Mouse (Mus musculus) liver, embryonic 14.5 days (tissue): ENCODE results near the gene Limk2. TPM values are rescaled to one million over a fixed set of nuclear protein-coding genes. Genes with fewer than 3 reads are reported as not detected.

ENCODE experiments used
- ATAC-seq: fragments of 200-750 bp; cut with Nextera tagmentation; 2 replicates; pipeline ENCODE4 v1.8.0; 2017; ENCODE audit warnings: moderate number of reproducible peaks, mild to moderate bottlenecking, moderate library complexity; ENCODE audit not compliant: insufficient read depth
- DNase-seq, 3 experiments: peaks; one replicate each; pipeline ENCODE4 v3.0.0-alpha.2; 2012 to 2013; ENCODE audit warnings: low read depth in 3 of 3, low spot score in 3 of 3
- H3K27ac ChIP-seq: fragments of 300-500 bp; sonication (generic); 2 replicates; pipeline ENCODE4 v1.5.1; 2014; ENCODE audit warnings: moderate library complexity, mild to moderate bottlenecking, control low read depth, inconsistent platforms
- H3K27me3 ChIP-seq: fragments of 300-500 bp; sonication (generic); 2 replicates; pipeline ENCODE4 v1.6.1; 2014; ENCODE audit warnings: mild to moderate bottlenecking, low read length, moderate library complexity; ENCODE audit not compliant: control insufficient read depth, insufficient read depth
- H3K36me3 ChIP-seq: fragments of 300-500 bp; sonication (generic); replicated peaks from 2 replicates; pipeline ENCODE4 v1.6.1; 2014; ENCODE audit warnings: low read depth; ENCODE audit not compliant: control insufficient read depth, insufficient read depth
- H3K4me1 ChIP-seq, 2 experiments: fragments of 200-500 bp in 1 of 2; fragments of 300-500 bp in 1 of 2; sonication (generic) in 1 of 2; replicated peaks; 2 replicates each; pipeline ENCODE4 v1.6.1; 2012 to 2014; ENCODE audit warnings: antibody characterized with exemption in 1 of 2, inconsistent platforms in 1 of 2, low read length in 1 of 2; ENCODE audit not compliant: control insufficient read depth in 2 of 2, insufficient read depth in 2 of 2
- H3K4me2 ChIP-seq: fragments of 300-500 bp; sonication (generic); 2 replicates; pipeline ENCODE4 v1.6.1; 2014; ENCODE audit warnings: low read depth, mild to moderate bottlenecking, control low read depth, moderate library complexity
- H3K4me3 ChIP-seq, 2 experiments: fragments of 200-500 bp in 1 of 2; fragments of 300-500 bp in 1 of 2; sonication (generic) in 1 of 2; 2 replicates each; pipeline ENCODE4 v1.5.1; 2012 to 2014; ENCODE audit warnings: low read depth in 2 of 2, low read length in 2 of 2, mild to moderate bottlenecking in 2 of 2, control low read depth in 1 of 2, inconsistent platforms in 1 of 2, moderate library complexity in 1 of 2; ENCODE audit not compliant: insufficient read depth in 1 of 2
- H3K9ac ChIP-seq: fragments of 300-500 bp; sonication (generic); replicated peaks from 2 replicates; pipeline ENCODE4 v1.6.1; 2014; ENCODE audit warnings: mild to moderate bottlenecking, control low read depth, moderate library complexity
- H3K9me3 ChIP-seq: fragments of 300-500 bp; sonication (generic); 2 replicates; pipeline ENCODE4 v1.6.1; 2016; ENCODE audit warnings: low read length, mixed read lengths; ENCODE audit not compliant: control insufficient read depth
- CTCF ChIP-seq: IDR thresholded peaks from 2 replicates; pipeline ENCODE4 v1.5.1; 2016; ENCODE audit warnings: antibody characterized with exemption, low read depth, control low read depth
- EP300 ChIP-seq: IDR thresholded peaks from 2 replicates; pipeline ENCODE4 v1.6.1; 2016; ENCODE audit warnings: antibody characterized with exemption, low read depth
- WGBS: fragments of 180-500 bp; shearing (Covaris S2); extraction: QIAGEN DNeasy Blood & Tissue Kit; methylation state at CpG from one replicate; pipeline ENCODE4 v1.1.7; 2014; ENCODE audit not compliant: insufficient replicate concordance; 5-methylcytosine and 5-hydroxymethylcytosine counted together
- polyA plus RNA-seq, 2 experiments: library from polyadenylated mRNA; depleted of rRNA in 1 of 2; stranded (reverse) in 1 of 2; unstranded in 1 of 2; fragments of >200 nt; fragmentation: Nextera tagmentation in 1 of 2; extraction: Ambion mirVana in 1 of 2; gene quantifications; 2 replicates each; pipeline versions ENCODE4 v1.2.1 to v1.2.3; 2012 to 2014

Limk2 gene
- polyA plus RNA-seq, 2 experiments, result 7.0 to 7.1 TPM

DNA sequence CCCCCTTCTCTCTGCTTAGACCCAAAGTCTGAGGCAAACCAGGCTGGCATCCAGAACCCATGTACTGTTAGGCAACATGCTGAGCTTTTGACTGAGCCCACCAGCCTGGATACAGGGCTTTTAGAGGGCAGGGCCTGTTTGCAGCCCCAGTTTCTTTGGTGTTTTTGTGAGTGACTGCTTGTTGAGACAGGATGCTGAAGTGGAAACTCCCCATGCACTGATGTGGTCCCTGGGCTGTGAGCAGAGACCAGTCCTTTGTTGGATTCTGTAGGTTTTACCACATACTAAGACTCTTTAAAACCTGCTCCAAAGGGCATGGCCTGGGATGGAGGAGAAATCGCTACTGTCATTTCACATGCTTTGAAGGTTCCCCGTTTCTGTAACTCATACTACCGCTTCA, 64.1 kb downstream of the Limk2 start:
- Histone ChIP-seq H3K36me3 (no peaks in the 10 kb centered on the region), H3K9ac (no peak overlapping the region), H3K9me3 (no peaks in the 10 kb centered on the region), H3K27ac (no peak overlapping the region), H3K27me3 (no peaks in the 10 kb centered on the region), H3K4me3 (no peak overlapping the region), H3K4me1 (peaks cover 0 to 7% of the 10 kb centered on the region in 2 experiments; a peak in 2 of 4 replicates), H3K4me2 (no peak overlapping the region)
- no peak for TF ChIP-seq CTCF
- no peak for TF ChIP-seq EP300
- DNase-seq (no peak), ATAC-seq (no peak)
- 87% methylated on average over 3 of the region's 3 CpGs for WGBS

DNA sequence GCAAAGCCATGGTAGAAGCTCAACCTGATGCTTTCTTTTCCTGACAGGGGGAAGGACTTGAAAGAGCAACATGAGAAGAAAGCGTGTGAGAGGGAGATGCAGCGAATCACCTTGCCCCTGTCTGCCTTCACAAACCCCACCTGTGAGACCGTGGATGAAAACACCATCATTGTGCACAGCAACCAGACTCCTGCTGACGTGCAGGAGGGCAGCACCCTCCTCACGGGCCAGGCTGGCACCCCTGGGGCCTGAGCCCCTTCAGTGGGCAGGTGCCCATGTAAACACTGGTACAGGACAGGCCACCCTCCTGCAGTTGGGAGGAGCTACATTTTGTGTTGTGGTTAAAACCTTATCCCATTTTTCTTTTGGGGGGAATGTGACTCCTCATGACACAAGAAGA, 67.5 kb downstream of the Limk2 start:
- ATAC-seq (no peak), DNase-seq (no peak)
- Histone ChIP-seq H3K4me3 (no peak overlapping the region), H3K4me2 (no peak overlapping the region), H3K9ac (no peak overlapping the region), H3K9me3 (no peaks in the 10 kb centered on the region), H3K27me3 (no peaks in the 10 kb centered on the region), H3K36me3 (no peaks in the 10 kb centered on the region), H3K4me1 (no peaks in the 10 kb centered on the region), H3K27ac (no peak overlapping the region)
- WGBS, result 62% methylated on average over 5 of the region's 5 CpGs
- TF ChIP-seq CTCF, result no peak
- TF ChIP-seq EP300, result no peak

DNA sequence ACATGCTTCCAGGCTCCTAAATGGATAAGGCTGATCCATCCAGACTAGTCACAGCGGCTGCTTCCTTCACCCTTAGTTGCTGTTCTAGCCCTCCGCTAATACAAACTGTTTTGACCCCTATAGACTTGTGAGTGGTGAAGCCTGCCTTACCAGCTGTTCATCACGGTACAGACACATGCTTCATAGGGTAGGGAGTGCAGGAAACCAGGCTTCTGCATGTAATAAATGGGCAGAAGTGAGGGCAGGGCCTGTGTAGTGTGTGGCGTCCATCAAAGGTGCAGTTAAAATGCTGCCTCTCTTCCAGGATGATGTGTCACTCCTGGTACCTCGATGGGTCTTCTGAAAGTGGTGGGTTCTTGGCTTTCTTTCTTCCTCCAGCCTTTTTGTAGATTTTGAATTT, 71.0 kb downstream of the Limk2 start:
- Histone ChIP-seq H3K27ac (no peak overlapping the region), H3K9me3 (no peaks in the 10 kb centered on the region), H3K4me3 (no peak overlapping the region), H3K27me3 (no peaks in the 10 kb centered on the region), H3K4me2 (no peak overlapping the region), H3K9ac (no peak overlapping the region), H3K4me1 (peaks cover 0 to 6% of the 10 kb centered on the region in 2 experiments; a peak in 2 of 4 replicates), H3K36me3 (no peaks in the 10 kb centered on the region)
- TF ChIP-seq CTCF, result no peak
- TF ChIP-seq EP300, result no peak
- DNase-seq, result no peak
- ATAC-seq, result no peak
- 53% methylated on average over 5 of the region's 5 CpGs for WGBS

DNA sequence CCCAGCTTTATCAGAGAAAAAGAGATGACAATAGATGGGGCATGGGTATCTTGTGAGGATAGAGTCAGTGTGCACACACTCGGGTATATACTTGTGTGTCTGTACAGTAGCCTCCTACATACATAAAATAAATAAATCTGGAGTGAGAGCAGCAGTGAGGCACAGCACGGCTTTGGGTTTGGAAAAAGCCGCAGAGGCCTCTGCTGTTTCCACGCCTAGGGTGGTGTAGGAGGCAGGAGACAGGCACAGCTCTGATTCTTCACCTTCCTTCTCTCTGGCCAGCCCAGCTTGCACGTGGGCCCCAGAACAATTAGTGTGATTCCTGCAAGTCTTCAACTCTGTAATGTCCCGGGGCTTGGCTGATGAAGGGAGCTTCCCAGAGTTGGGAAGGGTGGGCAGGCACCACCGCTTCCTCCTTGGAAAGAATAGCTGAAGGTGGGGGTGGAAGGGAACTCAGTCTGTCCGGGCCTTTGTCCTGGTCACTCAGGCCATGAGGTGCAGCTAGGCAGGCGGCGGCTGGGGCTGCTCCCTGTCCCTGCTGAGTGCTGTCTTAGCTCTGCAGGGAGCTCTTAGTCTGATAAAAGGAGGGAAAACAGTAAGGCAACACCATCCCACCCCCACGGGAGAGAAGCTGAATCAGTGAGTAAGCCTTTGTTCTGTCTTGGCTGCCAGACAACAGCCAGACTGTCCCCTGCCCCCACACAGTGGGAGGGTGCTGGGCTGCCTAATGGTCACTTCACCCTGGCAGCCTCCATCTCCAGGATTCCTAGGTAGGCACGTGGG, 71.6 kb downstream of the Limk2 start:
- DNase-seq, result no peak
- 37% methylated on average over 12 of the region's 12 CpGs for WGBS

DNA sequence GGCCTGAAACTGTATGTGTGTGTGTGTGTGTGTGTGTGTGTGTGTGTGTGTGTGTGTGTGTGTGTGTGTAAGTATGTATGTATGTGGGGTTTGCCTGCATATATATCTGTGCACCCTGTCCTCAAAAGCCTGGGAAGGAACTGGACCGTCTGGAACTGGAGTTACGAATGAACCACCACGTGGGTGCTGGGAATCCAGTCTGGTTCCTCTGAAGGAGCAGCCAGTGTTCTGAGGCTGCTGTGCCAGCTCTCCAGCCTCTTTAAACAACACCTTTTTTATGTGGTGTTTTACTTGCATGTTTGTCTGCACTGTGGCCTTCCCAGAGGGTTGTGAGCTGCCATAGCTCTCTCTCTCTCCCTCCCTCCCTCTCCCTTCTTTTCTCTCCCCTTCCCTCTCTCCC, 72.4 kb downstream of the Limk2 start:
- H3K36me3 ChIP-seq, result no peaks in the 10 kb centered on the region
- no peak overlapping the region for H3K9ac ChIP-seq
- TF ChIP-seq EP300 (no peak), CTCF (no peak)
- no peak overlapping the region for H3K4me2 ChIP-seq
- no peak overlapping the region for H3K27ac ChIP-seq
- H3K4me3 ChIP-seq, result no peak overlapping the region
- no peaks in the 10 kb centered on the region for H3K9me3 ChIP-seq
- WGBS, result 42% methylated on average over 3 of the region's 3 CpGs
- no peak for DNase-seq
- no peak for ATAC-seq
- H3K4me1 ChIP-seq, result peaks cover 4 to 11% of the 10 kb centered on the region in 2 experiments; a peak in 3 of 4 replicates
- peaks cover 5% of the 10 kb centered on the region for H3K27me3 ChIP-seq

More for the DNA sequence above, 71.6 kb downstream of the Limk2 start:
- H3K9me3 ChIP-seq, result no peaks in the 10 kb centered on the region
- no peak overlapping the region for H3K4me3 ChIP-seq
- H3K4me1 ChIP-seq, result peaks cover 0 to 8% of the 10 kb centered on the region in 2 experiments; a peak in 2 of 4 replicates
- no peak for TF ChIP-seq EP300
- TF ChIP-seq CTCF, result no peak
- H3K9ac ChIP-seq, result no peak overlapping the region
- no peak for ATAC-seq
- no peak overlapping the region for H3K27ac ChIP-seq
- H3K36me3 ChIP-seq, result no peaks in the 10 kb centered on the region
- no peaks in the 10 kb centered on the region; the same call in 1 of the 2 replicates for H3K27me3 ChIP-seq
- H3K4me2 ChIP-seq, result no peak overlapping the region
